Mouse (Mus musculus): ENCODE measurements around the gene D7Ertd443e. TPM values are rescaled to one million over a fixed set of nuclear protein-coding genes. Genes with fewer than 3 reads are reported as not detected.

The D7Ertd443e gene
- 5.6 and 6.7 TPM in 2 replicates for total RNA-seq (2021)
- long read RNA-seq, experiment 1, partial matches to known transcripts: 0 of 1 reads
- long read RNA-seq, experiment 1, other reads (novel, unspliced or antisense): 1 of 1 reads
- long read RNA-seq, experiment 2, partial matches to known transcripts: 0 of 1 reads
- long read RNA-seq, experiment 2, other reads (novel, unspliced or antisense): 1 of 1 reads

DNA sequence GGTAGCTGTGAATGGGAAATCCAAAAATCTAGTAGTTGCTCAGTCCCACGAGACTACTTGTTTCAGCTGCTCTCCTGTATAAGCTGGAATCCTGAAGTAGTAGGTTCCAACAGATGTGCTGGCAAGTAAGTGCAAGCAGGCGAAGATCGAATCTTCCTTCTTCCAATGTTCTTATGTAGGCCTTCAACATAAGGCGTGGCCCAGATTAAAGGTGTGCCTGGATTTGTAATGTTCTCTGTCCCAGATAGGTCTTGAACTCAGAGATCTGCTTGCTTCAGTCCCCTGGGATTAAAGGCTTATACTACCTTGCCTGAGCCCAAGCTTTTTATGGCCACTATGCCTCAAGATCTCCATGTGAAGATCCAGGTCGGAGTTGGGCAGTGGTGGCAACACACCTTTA, at the start of gene D7Ertd443e:
Gene D7Ertd443e (minus strand): TSS at position 101 of the 400 bp plus-strand sequence.
- DNase-seq: no peak

DNA sequence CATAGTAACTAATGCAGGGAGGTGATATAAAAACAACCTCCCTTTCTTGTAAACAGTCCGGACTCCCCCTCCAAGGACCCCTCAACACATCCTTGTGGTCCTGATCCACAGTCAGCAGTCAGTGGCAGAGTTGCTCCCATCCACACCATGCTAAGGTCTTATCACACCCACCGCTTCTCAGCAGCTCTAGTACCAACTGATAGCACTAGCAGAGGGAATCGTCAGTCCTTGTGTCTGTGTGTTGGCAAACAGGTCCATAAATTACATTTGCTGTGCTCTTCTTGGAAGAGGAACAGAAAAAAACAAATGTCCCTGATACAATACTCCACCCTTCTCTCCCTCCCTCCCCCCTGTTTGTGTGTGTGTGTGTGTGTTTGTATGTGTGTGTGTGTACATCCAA, 46.2 kb upstream of the D7Ertd443e start:
- DNase-seq: no peak

DNA sequence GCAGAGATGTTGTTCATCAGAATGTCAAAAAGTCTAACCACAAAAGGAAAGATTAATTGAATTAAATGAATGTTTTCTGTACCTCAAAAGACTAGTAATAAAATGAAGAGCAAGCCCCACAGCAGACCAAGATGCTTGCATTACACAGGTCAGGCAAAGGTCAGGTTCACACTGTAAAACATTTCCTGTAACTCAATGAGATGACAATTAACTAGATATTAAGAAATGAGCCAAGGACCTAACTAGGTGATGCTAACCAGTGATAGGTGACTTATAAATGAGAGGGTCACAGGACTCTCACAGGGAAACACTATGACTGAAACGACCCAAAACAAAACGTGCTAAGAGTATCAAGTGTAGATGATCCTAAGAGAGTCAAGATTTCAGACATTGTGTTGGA, 43.2 kb upstream of the D7Ertd443e start:
- DNase-seq: no peak

DNA sequence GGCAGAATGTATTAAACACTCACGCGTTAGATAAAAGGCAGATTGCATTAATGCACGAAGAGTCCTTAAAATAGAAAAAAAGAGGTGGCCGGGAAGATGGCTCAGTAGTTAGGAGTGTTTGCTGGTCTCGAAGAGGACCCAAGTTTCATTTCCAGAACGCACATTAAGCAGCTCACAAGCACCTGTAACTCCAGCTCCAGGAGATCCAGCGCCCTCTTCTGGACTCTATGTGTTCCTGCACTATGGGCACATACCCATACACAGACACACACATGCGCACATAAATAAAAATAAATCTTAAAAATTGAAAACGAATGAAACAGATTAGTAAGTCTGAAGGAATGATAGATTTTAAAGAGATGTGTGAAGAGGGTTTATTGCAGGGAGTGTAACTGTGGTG, 29.6 kb upstream of the D7Ertd443e start:
- DNase-seq: no peak

DNA sequence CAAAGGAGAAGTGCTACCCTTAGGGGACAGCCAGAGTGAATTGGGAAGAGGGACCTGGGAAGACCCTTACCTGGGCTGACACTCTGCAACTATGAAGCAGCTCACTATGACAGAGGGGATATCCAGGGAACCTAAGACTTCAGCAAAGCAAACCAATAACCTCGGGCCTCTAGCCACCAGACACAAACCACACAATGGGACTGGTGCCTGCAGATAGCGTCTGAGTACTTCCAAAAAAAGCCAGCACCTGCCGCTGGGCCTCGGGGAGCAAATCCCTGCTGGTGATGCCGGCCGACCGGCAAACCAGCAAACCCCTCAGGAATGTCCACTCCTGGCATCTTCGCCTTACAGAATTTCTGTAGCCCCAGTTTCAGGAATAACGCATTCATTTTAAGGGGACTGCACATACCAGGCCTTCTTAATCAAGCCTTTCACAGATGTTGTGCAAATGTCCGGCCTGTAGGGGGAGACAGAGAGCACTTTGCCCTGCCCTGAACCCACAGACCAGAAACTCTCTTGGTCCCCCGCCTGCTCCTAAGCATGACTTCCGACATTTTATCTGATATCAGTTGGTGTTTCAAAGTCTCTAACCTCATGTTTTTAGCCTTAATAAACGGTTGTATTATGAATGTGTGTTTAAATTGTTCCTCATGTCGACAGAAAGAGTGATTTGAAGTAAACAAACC, 28.7 kb upstream of the D7Ertd443e start:
- DNase-seq: peak; percentile 56

DNA sequence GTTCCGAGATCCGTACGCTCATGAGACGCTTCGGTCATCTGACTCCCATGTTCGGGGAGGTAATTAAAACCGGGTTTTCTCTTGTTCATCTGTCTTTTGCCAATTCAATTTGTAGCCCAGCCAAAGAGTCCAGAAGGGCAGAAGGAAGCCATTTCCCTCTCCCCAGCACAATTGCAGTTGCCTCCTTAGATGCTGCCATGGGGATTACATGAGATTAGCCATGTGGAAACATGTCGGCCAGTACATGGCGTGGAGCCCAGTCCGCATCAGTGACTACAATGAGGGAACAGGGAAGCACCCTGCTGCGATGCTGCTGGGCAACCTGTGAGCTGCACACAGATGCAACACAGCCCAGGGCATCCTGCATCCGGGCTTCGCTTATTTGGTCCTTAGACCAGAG, 23.2 kb upstream of the D7Ertd443e start:
- no peak for DNase-seq

DNA sequence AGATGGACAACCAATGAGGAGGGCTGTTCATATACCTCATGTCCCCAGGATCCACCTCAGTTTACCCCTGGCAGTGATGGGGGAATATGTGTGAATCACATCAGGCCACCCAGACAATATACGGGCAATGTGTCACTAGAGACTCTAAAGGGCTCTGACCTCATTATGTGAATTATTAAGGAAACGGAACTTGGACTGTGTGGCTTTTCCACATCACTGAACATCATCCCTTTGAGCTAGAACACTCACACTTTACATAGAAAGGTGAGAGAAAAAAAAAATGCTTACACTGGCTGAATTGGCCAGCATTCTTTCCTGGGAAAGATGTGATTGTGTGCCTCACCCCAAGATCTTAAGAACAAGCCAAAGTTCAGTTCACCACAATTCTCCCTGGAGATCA, 15.3 kb upstream of the D7Ertd443e start:
- no peak for DNase-seq

DNA sequence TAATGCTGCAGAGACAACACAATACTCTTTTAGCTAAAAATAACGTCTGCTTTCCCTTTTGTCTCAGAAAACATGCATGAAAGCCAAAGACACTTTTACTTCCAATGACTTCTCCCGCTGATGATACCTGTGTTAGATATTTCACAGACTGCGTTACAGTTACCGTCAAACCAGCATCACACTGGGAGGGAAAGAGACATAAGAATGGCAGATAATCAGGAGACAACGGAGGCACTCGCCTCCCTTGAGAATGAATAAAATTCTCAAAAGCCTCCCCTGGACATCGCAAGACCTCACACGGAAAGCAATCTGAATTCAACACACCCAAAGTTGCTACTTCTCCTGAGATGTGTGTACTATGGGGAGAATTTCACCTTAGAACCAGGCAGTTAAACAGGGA, 11.3 kb upstream of the D7Ertd443e start:
- DNase-seq: no peak

DNA sequence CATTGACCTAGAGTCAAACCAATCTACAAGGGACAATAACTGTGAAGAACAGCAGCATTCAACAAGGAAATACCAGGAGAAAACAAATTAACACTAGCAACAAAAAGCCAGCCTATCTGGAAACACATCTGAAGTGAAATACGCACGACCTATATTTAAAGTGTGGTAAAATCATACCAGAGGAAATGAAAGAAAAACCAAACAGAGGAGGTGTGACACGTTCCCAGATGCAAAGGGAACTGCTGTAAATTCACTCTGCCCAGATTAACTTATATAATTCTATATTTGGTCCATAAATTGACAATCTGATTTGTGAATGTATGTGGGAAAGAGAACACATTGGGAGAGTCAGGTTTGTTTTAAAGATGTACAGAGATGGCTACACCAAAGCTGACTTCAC, 2.7 kb downstream of the D7Ertd443e start:
- DNase-seq: no peak

DNA sequence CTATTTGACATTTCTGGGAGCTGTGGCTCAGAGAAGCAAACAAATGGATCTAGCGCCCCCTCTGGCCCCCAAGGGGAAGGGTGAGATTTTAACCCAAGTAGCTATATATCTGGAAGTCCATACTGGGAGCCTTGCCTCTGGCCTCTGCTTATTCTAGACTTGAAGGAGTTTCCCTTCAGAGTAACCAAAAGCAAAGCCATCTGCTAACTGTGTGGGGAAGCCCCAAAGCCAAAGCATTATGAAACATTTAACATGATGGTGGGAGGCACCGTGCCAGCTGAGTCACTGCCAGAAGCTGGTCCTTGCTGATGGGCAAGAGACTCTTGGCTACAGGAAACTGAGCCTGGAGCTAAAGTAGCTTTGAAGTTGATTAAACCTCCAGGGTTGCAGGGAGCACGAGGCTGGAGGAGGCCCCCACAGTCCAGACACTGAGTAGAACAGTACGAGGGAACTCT, 4.0 kb downstream of the D7Ertd443e start:
- peak; percentile 96 for DNase-seq

DNA sequence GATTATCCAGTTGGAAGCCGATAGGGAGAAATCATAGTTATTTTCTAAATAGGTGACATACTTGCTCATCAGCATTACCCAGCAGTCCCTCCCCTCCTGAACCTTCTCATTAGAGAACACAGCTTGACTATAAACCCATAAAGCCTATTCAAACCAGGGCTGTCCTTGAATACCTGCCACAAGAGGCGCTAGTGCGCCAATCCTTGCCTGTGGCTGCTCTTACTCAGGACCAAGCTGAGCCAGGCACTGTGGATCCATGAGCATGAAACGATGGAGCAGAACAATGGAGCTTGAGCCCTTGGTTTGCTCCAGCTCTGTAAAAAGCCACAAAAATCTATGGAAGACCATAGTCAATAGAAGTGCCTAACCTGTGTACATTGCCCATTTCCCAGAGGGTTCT, 7.2 kb downstream of the D7Ertd443e start:
- peak; percentile 62 for DNase-seq

DNA sequence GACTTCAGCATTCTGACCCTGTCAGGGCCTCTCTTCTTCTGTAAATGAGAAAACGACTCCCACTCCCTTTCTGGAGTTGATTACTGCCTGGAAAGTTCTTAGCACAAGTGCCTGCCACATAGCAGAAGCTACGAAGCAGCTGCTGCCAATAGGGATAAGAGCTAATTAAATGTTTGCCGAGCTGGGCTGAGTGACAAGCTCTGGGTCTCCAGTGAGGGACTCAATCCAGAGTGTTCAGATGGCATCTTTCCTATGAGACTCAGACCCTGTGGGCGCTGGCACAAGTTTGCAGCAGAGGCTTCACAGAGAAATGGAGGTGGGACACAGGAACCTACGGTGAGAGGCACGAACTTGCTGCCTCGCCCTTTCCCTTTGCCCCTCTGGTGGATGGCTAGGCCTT, 8.7 kb downstream of the D7Ertd443e start:
- no peak for DNase-seq

DNA sequence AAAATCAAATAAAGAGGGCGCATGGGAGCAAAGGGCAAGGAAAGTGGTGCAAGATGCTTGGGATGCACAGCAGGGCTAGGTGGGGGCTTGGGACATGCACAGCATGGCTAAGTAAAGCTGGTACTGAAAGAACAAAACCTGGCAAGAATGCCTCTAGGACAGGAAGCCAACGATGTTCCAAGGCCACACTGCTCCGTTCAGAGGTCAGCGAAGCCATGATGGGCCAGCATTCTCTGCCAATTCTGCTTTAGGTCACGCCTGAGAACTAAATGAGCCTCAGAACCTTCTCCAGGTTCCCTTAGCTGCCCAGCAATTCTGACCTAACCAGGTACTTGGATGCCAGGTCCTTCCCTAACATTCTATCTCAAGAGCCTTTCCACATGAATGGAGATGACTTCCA, 13.2 kb downstream of the D7Ertd443e start:
- peak; percentile 63 for DNase-seq

DNA sequence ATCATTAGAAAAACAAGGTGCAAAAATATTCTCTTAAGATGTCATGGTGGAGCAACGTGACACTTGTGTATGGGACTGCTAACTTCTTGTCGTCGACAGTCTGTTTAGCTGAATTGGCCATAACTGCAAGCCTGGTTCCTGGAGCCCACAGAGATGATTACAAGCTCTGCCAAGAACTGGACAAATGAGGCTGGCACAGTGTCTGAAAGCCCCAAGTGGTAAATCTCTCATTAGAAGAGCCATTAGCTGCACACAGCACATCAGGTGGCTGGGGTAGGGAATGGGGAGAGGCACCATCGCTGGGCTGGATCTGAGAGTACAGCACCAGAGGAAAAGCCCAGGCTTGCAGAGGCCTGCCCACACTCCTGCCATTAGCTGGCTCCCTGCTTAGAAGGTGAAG, 16.2 kb downstream of the D7Ertd443e start:
- DNase-seq: no peak

DNA sequence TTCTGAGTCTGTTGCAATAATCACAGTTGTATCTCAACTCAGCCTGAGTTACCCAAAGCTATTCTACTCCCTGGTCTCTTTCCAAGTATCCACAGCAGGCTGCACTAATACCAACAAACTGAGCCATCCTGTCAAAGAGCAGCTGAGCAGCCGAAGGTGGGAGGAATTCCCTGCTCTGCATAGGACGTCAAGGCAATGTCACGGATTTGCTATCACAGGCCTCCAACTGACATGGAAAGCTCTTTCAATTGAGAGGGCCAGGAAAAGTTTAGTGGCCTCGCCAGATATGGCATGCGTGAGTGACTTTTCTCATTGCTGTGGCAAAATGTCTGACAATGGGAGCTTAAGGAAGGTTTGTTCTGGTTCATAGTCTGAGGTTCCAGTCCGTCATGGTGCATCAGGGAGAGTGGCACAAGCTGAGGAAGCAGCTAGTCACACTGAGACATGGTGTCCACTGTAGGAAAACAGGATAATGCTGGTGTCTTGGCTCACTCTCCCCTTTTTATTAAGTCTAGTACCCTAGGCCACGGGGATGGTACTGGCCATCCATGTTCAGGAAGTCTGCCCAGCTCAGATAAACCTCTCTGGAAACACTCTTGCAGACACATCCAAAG, 23.1 kb downstream of the D7Ertd443e start:
- no peak for DNase-seq

DNA sequence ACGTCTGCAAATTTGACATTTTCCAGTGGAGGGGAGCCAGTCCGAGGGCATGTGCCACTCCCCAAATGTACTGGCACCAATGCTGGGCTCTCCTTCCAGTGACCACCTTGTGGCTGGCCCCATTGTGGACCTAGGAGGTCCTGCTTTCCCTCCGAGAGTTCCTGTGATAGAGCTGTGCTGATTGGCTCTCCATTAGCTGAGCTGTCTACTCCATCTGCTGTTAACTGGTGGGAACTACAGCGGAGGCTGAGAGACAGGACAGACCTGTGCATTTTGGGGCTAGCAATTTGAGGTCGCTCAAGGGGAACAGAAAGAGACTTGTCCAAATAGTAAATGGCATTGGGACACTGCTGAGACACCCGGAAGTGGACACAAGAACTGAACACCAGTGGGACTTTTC, 36.6 kb downstream of the D7Ertd443e start:
- DNase-seq: peak; percentile 63

DNA sequence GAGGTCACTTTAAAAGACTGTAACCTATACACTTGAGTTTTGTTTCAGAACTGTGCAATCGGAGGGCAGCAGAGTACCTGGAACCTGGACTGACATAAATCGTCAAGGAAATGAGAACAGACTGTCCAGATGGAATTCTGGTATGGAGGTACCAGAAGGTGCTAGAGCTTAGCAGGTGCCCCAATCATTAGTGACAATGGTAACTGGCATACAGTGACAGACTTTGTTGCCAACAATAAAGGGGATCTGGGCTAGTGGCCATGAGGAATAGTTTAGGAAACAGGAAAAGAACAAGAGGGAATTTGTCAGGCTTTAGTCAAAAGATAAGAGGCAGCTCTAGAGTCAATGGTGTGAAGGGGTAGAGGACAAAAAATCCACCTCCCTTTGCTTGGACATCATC, 43.3 kb downstream of the D7Ertd443e start:
- DNase-seq: no peak

DNA sequence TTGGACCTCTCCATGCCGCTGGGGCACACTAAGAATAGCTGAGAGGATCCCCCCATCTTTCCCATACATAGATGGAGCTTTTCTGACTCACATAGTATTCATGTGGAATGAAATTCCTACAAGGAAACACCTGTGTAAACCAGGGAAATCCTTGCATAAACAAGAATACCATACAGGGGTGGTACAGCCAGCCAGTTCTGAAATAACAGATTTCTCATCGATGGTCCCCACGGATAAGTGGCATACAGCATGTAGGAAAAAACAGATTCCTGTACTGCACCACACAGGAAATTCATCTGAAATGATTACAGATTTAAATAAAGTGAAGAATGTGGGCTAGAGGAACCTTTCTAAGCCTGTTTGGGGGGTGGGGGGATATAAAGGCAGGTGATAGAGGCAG, 49.5 kb downstream of the D7Ertd443e start:
- no peak for DNase-seq

DNA sequence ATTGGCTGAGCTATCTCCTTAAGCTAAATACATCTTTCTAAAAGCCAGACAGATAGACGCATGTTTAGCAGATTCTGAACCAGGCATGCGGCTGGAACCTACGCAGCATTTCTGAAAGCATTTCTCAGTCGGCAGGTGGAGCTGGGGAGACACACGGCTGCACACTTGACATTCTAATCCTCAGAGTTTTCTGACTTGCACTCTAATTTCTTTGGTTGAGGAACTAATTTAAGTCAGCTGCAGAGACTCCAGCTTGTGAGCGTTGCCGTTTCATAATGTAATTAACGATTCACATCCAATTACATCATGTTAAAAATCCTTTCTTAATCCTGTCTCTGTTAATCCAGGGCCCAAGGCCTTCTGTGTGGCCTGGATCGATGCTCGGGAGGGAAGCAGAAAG, 64.5 kb downstream of the D7Ertd443e start:
- no peak for DNase-seq

DNA sequence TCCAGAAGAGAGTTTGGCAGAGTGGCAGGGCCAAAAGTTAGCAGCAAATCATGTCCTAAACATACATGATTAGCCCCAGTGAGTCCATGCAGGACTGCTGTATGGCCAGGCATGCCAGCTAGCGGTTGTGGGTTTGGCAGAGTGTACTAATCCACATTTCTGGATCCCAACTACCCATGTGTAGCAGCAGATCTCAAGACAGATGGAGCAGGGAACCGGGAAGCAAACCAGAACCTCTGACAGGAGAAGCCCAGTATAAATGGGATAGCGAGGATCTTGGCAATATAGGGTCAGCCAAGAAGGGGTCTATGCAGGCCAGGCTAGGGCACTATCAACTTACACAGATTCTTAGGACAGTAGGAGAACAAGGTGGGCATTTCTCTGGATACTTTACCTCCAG, 83.4 kb downstream of the D7Ertd443e start:
- DNase-seq: no peak

DNA sequence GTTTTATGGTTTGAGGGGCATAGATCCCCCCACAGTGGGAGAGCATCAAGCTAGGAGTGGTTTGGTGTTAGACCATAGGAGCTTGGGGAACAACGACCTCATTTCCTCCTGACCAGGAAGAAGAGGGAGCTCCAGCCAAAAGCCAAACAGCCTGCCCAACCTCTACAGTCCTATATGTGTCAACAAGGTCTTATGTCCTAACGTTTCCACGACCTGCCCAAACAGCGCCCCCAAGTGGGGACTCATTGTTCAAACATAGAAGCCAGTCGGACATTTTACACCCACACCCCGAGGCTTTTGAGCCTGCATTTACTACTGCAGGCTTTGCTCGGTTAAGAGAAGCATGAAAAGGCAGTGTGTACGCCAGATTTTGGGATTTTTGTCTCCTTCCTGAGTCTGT, 84.2 kb downstream of the D7Ertd443e start:
- DNase-seq: peak; percentile 64

DNA sequence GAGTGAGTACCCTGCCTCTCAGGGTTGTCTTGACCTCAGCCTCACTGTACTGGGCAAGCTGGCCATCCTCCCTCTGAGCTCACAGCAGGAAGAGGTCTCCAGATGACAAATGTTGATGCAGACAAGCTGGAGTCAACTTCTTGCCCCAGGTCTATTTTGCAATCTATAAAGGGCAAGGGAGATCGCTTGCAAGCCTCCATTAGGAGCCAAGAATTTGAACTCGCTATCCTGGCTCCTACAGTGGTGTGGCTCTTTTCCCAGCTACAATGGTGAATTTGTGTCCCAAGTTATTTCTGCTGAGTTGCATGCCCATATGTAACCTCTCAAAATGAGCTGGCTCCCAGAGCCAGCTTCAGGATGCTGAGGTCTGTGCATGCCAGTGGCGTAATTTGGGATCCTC, 92.7 kb downstream of the D7Ertd443e start:
- no peak for DNase-seq

DNA sequence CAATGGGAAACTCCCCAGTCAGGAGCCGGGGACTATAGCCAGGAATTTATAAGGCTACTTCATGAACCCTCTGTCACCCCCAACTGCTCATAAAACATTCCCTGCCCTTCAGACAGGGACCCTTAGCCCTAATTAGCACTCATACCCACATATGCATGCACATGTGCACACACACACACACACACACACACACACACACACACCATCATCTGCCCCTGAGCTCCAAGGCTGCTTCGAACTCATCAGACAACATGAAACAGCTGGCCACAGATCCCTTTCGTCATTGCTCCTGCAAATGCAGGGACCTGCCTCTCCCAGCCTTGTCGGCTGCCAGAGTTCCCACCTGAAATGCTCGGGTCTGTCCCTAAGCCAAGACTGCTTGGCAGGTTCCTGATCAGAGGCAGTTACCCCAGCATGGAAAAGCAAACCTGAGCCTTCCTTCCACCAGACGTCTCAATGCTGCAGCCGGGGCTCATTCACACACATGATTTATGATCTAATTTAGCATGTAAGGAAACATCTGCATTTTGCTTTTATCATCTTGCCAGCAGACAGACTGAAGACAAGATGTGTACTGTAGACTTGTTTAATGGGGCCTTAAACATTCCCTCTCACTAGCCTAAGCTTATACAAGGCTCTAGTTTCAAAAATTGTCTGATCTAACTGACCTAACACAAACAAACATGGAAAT, 95.7 kb downstream of the D7Ertd443e start:
- DNase-seq: peak; percentile 18
